Mouse (Mus musculus): Measurements from ENCODE around the gene Tmem63a.

GRCm38 (mm10) chr1:180911138-180911537, 31.0 kb upstream of the Tmem63a start:
- TF ChIP-seq GATA1 (IDR thresholded peaks at IDR 0.05; ENCODE audit: borderline replicate concordance, low read length) (no peak), FLI1 (IDR thresholded peaks at IDR 0.05; ENCODE audit: low read length) (no peak)

Data from megakaryocyte, embryonic 14.5 days (primary cell).